In the genomic region with DNA sequence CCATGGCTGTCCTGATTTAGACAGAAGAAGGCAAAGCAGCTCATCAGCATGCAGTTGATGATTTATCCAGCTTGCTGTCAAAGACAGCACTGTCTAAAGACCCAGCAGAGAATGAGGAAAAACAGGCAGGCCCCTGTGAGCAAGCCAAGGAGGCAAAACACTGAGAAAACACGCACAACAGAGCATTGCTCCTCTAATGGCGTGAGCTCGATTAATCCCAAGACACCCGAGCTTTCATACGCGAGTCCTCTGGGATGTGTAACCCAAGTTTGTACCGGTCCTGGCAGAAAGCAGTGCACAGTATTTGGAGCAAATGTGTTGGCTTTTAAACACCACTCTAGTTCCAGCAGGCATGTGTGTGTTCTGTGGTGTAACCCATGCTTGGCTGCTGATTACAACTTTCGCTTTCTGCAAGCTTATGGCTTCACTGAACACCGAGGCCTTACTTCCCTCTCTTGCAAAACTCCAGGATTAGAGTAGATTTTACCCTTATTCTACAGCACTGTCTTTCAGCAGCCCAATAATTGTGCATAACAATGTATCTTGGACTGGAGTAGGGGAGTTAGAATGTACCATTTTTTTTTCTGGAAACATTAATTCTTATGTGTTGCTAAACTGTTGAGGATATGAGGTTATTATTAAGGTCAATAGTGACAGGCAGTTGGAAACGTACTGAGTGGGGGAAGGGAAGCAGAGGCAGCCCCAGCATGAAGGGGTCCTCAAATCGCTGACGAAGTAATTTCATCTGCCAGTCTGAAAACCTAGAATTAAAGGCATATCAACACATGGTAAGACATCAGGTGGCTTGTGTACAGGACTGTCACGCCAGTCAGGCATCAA, we compare ENCODE assay signal across 8 mouse cellular contexts. TPM values are rescaled to one million over a fixed set of nuclear protein-coding genes. Genes with fewer than 3 reads are reported as not detected.
A peak's percentile ranks its signal among the peaks of the same experiment; 100 is the strongest.
DNase-seq lines count a peak whose midpoint lies in the region; ATAC-seq and TF ChIP-seq lines count a peak whose summit lies in the region.

No protein-coding gene starts in this region.

- TF ChIP-seq POLR2A in heart, adult 2 months (IDR thresholded peaks at IDR 0.05; ENCODE audit: insufficient read depth, low read depth, low read length) = no peak

- no peaks in the 10 kb centered on the region for H3K27me3 ChIP-seq in heart, adult 2 months (ENCODE audit: control insufficient read depth, insufficient read depth, low read length)
- peaks cover 24% of the 10 kb centered on the region; the same call in 1 of the 2 replicates for H3K27me3 ChIP-seq in heart, embryonic 12.5 days (replicated peaks)
- H3K27me3 ChIP-seq in stomach, embryonic 15.5 days (replicated peaks) = no peaks in the 10 kb centered on the region

- H3K36me3 ChIP-seq in heart, adult 2 months (ENCODE audit: control insufficient read depth, insufficient read depth, low read length) = no peaks in the 10 kb centered on the region
- H3K36me3 ChIP-seq in heart, embryonic 12.5 days = no peaks in the 10 kb centered on the region
- H3K36me3 ChIP-seq in stomach, embryonic 15.5 days = no peaks in the 10 kb centered on the region

- peak overlapping the region; percentile 15; the same call in 1 of the 2 replicates for H3K27ac ChIP-seq in heart, adult 2 months
- no peak overlapping the region for H3K27ac ChIP-seq in heart, embryonic 12.5 days (ENCODE audit: poor library complexity, severe bottlenecking)
- peak overlapping the region; percentile 38; the same call in 1 of the 2 replicates for H3K27ac ChIP-seq in stomach, embryonic 15.5 days

- no peak for TF ChIP-seq EP300 in heart, adult 2 months (IDR thresholded peaks at IDR 0.05; ENCODE audit: insufficient read depth, low read depth, low read length)

- no peak for TF ChIP-seq CTCF in heart, adult 2 months (IDR thresholded peaks at IDR 0.05)

- H3K4me1 ChIP-seq in heart, adult 2 months (ENCODE audit: control insufficient read depth, insufficient read depth, low read length) = no peaks in the 10 kb centered on the region; the same call in 1 of the 2 replicates
- 0 out of 2 replicates have a peak, but pooled peaks cover 4% of the 10 kb centered on the region for H3K4me1 ChIP-seq in heart, embryonic 12.5 days (replicated peaks)
- peaks cover 3% of the 10 kb centered on the region; the same call in 1 of the 2 replicates for H3K4me1 ChIP-seq in stomach, embryonic 15.5 days

- ATAC-seq in heart, embryonic 12.5 days (ENCODE audit: insufficient number of reproducible peaks, low FRiP score) = no peak
- peak; percentile 53; the same call in 1 of the 2 replicates for ATAC-seq in stomach, embryonic 15.5 days (ENCODE audit: insufficient read depth, low FRiP score, low read depth)

- intact Hi-C loops in heart, adult 2 months (cut with DNase I) = no loop called here
- intact Hi-C loops in gastrocnemius, postnatal 36 days (cut with DNase I) = no loop called here

- H3K4me2 ChIP-seq in heart, embryonic 12.5 days = no peak overlapping the region
- H3K4me2 ChIP-seq in stomach, embryonic 15.5 days = 0 out of 2 replicates have a peak overlapping the region, but pooled peaks have one; percentile 6

- no peak overlapping the region for H3K9ac ChIP-seq in heart, adult 2 months (ENCODE audit: low read depth, low read length)
- no peak overlapping the region for H3K9ac ChIP-seq in heart, embryonic 12.5 days
- H3K9ac ChIP-seq in stomach, embryonic 15.5 days = no peak overlapping the region

- DNase-seq in heart, adult 2 months = peak; percentile 27 to 52
- peak; percentile 30 for DNase-seq in brain, embryonic 18.5 days (ENCODE audit: low read depth, low spot score)
- peak; percentile 13 to 33 for DNase-seq in gastrocnemius, postnatal 36 days
- peak; percentile 52 to 53 for DNase-seq in layer of hippocampus, adult 8-10 months (ENCODE audit: low spot score in 2 of 2)
- peak; percentile 30 to 73 for DNase-seq in lung, postnatal 4 days
- no peak for DNase-seq in thymus, adult 18-20 months

- no peaks in the 10 kb centered on the region for H3K79me2 ChIP-seq in heart, adult 2 months (replicated peaks; ENCODE audit: control insufficient read depth, insufficient read depth, low read length)

- no peaks in the 10 kb centered on the region for H3K9me3 ChIP-seq in heart, embryonic 12.5 days (replicated peaks)
- no peaks in the 10 kb centered on the region for H3K9me3 ChIP-seq in stomach, embryonic 15.5 days

- 66% methylated on average over 13 of the region's 13 CpGs for WGBS in heart, adult 2 months
- WGBS in heart, embryonic 12.5 days = 76% methylated on average over 13 of the region's 13 CpGs
- WGBS in stomach, embryonic 15.5 days = 55% methylated on average over 13 of the region's 13 CpGs

- H3K4me3 ChIP-seq in heart, adult 2 months = no peak overlapping the region
- no peak overlapping the region for H3K4me3 ChIP-seq in heart, embryonic 12.5 days
- H3K4me3 ChIP-seq in stomach, embryonic 15.5 days (replicated peaks) = no peak overlapping the region

RNA-seq across cellular contexts. Expression of gene Skap2, which starts 52.0 kb away (rescaled TPM):
- 1 to 10 TPM; 8.6 to 8.9 TPM for total RNA-seq in heart, adult 2 months (2021)
- polyA plus RNA-seq in heart, adult 2 months (2012; rRNA removed) = 5.0 and 6.7 TPM in 2 replicates
- polyA plus RNA-seq in heart, embryonic 12.5 days (2016; fragmentation: Nextera tagmentation; extraction: Ambion mirVana) = 12.2 and 13.9 TPM in 2 replicates
- total RNA-seq in gastrocnemius, postnatal 36 days (2021) = 1 to 10 TPM; 2.1 to 3.6 TPM
- total RNA-seq in layer of hippocampus, adult 8-10 months (2022) = 10 to 100 TPM; 17.0 to 30.2 (median 25.6) TPM
- 42.1 and 45.7 TPM in 2 replicates for polyA plus RNA-seq in stomach, embryonic 15.5 days (2015; fragmentation: Nextera tagmentation; extraction: Ambion mirVana)

Comparison
In these comparisons a context has a peak if more than half of its experiments do, and no peak if none do; other contexts are left out.
1. DNase-seq: peak in heart, adult 2 months (2 of 2), brain, embryonic 18.5 days (single experiment), gastrocnemius, postnatal 36 days (2 of 2), layer of hippocampus, adult 8-10 months (2 of 2) and lung, postnatal 4 days (2 of 2); none in thymus, adult 18-20 months (0 of 2).